Mouse (Mus musculus) hindbrain, embryonic 16.5 days (tissue): ENCODE data around the gene Slc4a1. TPM values are rescaled to one million over a fixed set of nuclear protein-coding genes. Genes with fewer than 3 reads are reported as not detected.

Experiments used
- ATAC-seq: fragments of 200-750 bp; cut with Nextera tagmentation; 2 replicates; pipeline ENCODE4 v1.8.0; 2017; ENCODE audit warnings: moderate TSS enrichment, moderate library complexity
- H3K27ac ChIP-seq: fragments of 300-500 bp; sonication (generic); 2 replicates; pipeline ENCODE4 v1.5.1; 2014; ENCODE audit warnings: low read depth, mild to moderate bottlenecking, control low read depth, low read length, moderate library complexity
- H3K27me3 ChIP-seq: fragments of 300-500 bp; sonication (generic); replicated peaks from 2 replicates; pipeline ENCODE4 v1.6.1; 2014; ENCODE audit warnings: low read length; ENCODE audit not compliant: control insufficient read depth, insufficient read depth
- H3K36me3 ChIP-seq: fragments of 300-500 bp; sonication (generic); 2 replicates; pipeline ENCODE4 v1.6.1; 2014; ENCODE audit warnings: mild to moderate bottlenecking, low read length, moderate library complexity, mixed read lengths; ENCODE audit not compliant: control insufficient read depth, insufficient read depth
- H3K4me1 ChIP-seq: fragments of 300-500 bp; sonication (generic); 2 replicates; pipeline ENCODE4 v1.6.1; 2014; ENCODE audit warnings: low read depth, low read length; ENCODE audit not compliant: control insufficient read depth, insufficient read depth
- H3K4me2 ChIP-seq: fragments of 300-500 bp; sonication (generic); 2 replicates; pipeline ENCODE4 v1.6.1; 2014; ENCODE audit warnings: mild to moderate bottlenecking, low read length, control low read depth, moderate library complexity
- H3K4me3 ChIP-seq: fragments of 300-500 bp; sonication (generic); 2 replicates; pipeline ENCODE4 v1.5.1; 2014; ENCODE audit warnings: mild to moderate bottlenecking, low read length, control low read depth, moderate library complexity
- H3K9ac ChIP-seq: fragments of 300-500 bp; sonication (generic); 2 replicates; pipeline ENCODE4 v1.6.1; 2014; ENCODE audit warnings: low read depth, mild to moderate bottlenecking, control low read depth, low read length, moderate library complexity
- H3K9me3 ChIP-seq: fragments of 300-500 bp; sonication (generic); 2 replicates; pipeline ENCODE4 v1.6.1; 2014; ENCODE audit warnings: mild to moderate bottlenecking, low read length, moderate library complexity; ENCODE audit not compliant: control insufficient read depth
- WGBS: fragments of 180-500 bp; shearing (Covaris S2); extraction: QIAGEN DNeasy Blood & Tissue Kit; methylation state at CpG from one replicate; pipeline ENCODE4 v1.1.7; 2014; 5-methylcytosine and 5-hydroxymethylcytosine counted together
- polyA plus RNA-seq: library from polyadenylated mRNA; unstranded; fragments of >200 nt; fragmentation: Nextera tagmentation; extraction: Ambion mirVana; gene quantifications from 2 replicates; pipeline ENCODE4 v1.2.1, GENCODE M21; 2015

Gene Slc4a1
- polyA plus RNA-seq, 1 experiment from 2014 or later = 1.4 TPM

DNA sequence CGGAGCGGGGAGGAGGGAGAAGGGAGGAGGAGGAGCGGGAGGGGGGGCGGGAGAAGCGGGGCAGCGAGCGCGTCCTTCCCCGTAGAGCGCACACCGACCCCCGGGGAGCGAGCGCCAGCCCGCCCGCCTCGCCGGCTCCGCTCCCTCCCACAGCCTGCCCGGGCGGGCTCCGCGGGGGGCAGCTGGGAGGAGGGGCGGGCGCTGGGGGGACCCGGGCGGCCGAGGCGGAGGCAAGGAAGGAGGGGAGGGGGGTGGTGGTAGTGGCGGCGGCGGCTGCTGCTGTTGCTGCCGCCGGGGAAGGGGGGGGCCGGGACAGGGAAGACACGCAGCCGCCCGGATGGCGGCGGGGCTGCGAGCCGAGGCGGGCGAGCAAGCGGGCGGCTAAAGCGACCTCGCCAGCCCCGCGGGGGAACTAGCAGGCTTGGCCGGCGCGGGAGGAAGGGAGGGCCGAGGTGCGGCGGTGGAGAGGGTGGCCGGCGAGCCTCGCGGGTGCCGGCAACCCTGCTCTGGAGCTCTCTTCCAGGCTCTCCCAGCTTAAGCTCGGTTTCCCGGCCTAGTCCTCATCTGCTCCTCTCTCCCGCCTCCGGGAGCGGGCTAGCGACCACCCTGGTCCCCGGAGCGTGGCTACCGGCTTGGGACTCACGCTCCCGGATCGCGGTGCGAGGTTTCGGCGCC lies 48.0 kb downstream of the Slc4a1 start:
- Histone ChIP-seq H3K9ac (peak overlapping the region; percentile 99), H3K27me3 (no peaks in the 10 kb centered on the region), H3K36me3 (peaks cover 11% of the 10 kb centered on the region), H3K4me2 (peak overlapping the region; percentile 91), H3K9me3 (no peaks in the 10 kb centered on the region), H3K4me1 (peaks cover 23% of the 10 kb centered on the region), H3K27ac (peak overlapping the region; percentile 98), H3K4me3 (peak overlapping the region; percentile 79)
- peak; percentile 35 for ATAC-seq
- WGBS = under 1% methylated on average over 40 of the region's 77 CpGs

DNA sequence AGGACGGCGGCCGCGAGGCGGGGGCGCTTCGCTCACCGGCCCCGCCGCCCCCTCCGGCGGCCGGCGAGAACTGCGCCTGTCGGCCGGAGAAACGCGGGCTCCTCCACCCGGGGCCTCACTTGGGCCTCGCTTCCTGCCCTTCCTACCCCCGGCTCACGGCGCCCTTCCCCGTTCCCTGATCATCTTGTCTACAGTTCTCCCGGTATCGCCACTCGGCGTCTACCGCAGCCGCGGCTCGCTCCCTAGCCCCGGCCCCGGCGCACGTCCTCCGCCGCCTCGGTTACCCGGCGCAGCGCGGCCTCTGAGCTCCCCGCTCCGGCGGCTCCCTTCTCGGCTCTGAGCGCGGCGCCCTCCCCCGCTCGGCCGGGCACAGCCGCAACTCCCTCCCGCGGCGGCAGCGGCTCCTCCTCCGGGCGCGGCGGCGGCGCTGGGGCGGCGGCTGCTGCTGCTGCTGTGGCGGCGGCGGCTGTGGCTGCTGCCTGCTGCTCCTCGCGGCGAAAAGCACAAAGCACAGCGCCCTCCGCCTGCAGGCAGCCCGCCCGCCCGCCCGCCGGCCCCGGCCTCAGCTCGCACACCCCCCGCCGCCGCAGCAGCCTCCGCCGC lies 48.6 kb downstream of the Slc4a1 start:
- peak overlapping the region; percentile 99 for H3K9ac ChIP-seq
- peak overlapping the region; percentile 91 for H3K4me2 ChIP-seq
- H3K9me3 ChIP-seq = no peaks in the 10 kb centered on the region
- H3K36me3 ChIP-seq = peaks cover 17% of the 10 kb centered on the region
- peak overlapping the region; percentile 79 for H3K4me3 ChIP-seq
- peaks cover 23% of the 10 kb centered on the region for H3K4me1 ChIP-seq
- peak overlapping the region; percentile 98 for H3K27ac ChIP-seq
- ATAC-seq = peak; percentile 3
- H3K27me3 ChIP-seq = no peaks in the 10 kb centered on the region
- WGBS = 1% methylated on average over 76 of the region's 87 CpGs

DNA sequence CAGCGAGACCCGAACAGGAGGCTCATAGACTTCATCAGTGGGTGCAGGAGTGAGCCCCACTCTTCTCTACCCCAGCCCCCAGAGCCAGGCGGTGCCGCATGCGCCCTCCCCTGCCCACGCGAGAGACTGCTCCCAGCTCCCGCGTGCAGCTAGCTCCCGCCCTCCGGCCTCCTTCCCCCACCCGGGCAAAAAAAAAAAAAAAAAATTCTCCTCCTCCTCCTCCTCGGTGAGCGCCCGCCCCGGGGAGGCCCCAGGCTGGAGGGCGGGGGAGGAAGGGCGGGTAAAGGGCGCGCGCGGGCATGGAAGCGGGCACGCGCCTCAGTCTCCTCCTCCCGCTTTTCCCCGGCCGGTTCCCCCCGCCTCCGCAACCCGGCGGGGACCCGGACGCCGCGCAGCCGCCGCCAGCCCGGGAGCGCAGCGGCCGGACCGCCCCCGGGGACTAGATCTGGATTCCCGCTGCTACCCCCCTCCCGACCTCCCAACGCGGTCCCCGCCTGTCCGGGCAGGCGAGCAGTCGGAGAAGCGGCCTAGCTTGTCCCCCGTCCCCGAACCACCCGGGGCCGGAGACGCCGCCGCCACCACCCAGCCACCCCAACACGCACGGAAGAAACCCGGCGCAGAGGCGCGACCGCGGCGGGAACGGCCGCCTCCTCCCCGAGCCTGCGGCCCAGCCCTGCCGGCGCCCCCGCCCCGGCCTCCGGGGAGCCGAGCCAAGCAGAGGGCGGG lies 49.3 kb downstream of the Slc4a1 start:
- Histone ChIP-seq H3K4me1 (peaks cover 23% of the 10 kb centered on the region), H3K9me3 (no peaks in the 10 kb centered on the region), H3K4me3 (peak overlapping the region; percentile 79), H3K27me3 (no peaks in the 10 kb centered on the region), H3K9ac (peak overlapping the region; percentile 99), H3K36me3 (peaks cover 24% of the 10 kb centered on the region), H3K27ac (peak overlapping the region; percentile 98), H3K4me2 (peak overlapping the region; percentile 91)
- peak; percentile 53 for ATAC-seq
- under 1% methylated on average over 54 of the region's 80 CpGs for WGBS

DNA sequence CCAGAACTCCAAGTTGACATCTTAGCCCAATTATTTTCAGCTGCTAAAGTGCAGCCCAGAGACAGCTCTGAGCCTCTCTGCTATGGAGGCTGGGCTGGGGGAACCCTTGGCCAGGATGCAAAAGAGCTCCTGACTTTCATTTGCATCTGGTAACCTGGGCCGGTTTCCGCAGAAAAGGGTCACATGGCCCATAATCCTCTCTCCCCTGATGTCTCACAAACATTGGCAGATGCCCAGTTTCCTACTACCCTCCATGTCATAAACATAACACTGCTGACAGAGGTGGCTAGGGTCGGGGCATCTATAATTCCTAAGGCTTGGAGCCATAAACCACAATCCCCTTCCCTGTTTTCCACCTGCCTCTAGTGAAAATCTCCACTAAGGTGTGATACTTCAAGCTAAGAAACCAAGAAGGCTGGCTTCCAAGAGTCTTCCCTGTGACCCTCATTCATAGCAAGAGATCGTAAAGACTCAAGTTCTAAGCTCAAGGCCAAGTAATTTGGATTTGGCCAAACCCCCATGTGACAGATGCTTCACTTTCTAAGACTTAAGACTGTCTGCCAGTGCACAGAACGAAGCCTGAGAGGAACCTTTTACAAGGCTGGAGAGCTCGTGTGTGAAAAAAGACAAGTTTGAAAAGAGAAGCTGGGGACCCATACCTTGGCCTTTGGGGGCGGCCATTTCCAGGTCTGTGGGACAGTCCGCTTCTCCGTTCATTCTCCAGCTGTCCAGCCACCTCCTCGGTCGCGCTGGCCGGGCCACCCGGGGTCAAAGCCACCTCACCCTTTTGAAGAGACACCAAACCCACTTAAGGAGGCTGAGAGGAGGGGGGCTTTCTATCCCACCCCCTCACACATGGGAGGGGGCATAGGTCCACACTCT lies 50.1 kb downstream of the Slc4a1 start:
- H3K36me3 ChIP-seq = peaks cover 24% of the 10 kb centered on the region
- H3K9ac ChIP-seq = peak overlapping the region; percentile 99
- ATAC-seq = no peak
- H3K4me2 ChIP-seq = peak overlapping the region; percentile 91
- H3K27ac ChIP-seq = peak overlapping the region; percentile 98
- H3K4me3 ChIP-seq = peak overlapping the region; percentile 79
- 14% methylated on average over 14 of the region's 14 CpGs for WGBS
- peaks cover 20% of the 10 kb centered on the region for H3K4me1 ChIP-seq
- no peaks in the 10 kb centered on the region for H3K27me3 ChIP-seq
- H3K9me3 ChIP-seq = no peaks in the 10 kb centered on the region

DNA sequence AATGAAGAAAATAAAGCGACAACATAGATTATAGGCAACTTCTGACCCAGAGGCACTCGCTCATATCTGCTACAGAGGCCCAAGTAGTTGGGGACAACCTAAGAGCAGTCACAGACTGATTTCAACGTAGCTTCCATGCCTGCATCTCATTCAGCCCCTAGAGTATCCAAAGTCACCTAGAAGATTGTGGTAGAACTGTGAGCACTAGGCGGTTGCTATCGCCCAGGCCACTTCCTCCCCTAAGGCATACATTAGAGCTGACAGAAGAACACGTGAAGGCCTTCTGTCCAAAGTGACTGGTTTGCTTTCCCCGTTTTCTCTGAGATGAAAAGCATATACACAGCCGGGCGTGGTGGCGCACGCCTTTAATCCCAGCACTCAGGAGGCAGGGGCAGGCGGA lies 51.7 kb downstream of the Slc4a1 start:
- H3K36me3 ChIP-seq = peaks cover 34% of the 10 kb centered on the region

DNA sequence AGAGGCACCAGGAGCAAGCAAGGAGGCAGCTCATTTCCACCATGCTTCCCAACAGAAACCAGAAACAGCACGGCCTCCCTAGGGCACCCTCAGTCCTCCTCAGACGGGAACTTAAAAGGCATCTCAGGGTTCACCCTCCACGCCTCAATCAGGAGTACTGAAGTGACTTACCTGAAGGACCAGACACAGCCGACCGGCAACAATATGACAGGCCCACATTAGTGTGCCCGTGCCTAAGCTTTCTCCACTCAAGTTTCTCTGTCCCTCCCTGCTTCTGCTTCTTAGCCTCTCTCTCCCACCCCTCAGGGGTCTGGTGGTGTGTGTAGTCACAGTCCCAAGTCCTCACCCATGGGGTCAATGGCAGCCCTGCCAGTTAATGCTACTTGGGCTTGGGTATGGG lies 53.4 kb downstream of the Slc4a1 start:
- peaks cover 40% of the 10 kb centered on the region for H3K36me3 ChIP-seq
- no peak overlapping the region for H3K9ac ChIP-seq
- H3K4me3 ChIP-seq = no peak overlapping the region

More for the DNA sequence above, 51.7 kb downstream of the Slc4a1 start:
- no peak overlapping the region for H3K27ac ChIP-seq
- 88% methylated on average over 12 of the region's 12 CpGs for WGBS
- ATAC-seq = no peak
- peaks cover 17% of the 10 kb centered on the region for H3K4me1 ChIP-seq
- H3K4me2 ChIP-seq = no peak overlapping the region
- H3K4me3 ChIP-seq = no peak overlapping the region
- no peaks in the 10 kb centered on the region for H3K27me3 ChIP-seq
- no peak overlapping the region for H3K9ac ChIP-seq
- no peaks in the 10 kb centered on the region for H3K9me3 ChIP-seq

DNA sequence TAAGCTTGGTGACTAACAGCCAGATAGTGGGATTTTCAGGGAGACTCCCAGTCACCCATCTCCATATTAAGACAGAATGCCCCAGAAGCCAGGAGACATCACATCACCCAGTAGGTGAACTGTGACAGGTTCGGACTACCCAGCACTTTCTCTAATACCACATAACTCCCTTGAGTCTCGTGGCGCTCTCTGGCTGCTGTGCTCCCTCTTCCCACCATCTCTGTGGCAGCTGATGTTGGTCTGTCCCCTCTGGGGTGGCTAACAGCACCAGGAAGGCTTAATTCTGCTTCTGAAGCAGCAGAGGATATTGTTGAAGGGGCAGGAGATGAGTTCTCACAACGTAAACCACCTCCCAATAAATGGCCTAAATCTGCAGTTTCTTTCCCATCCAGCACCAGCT lies 54.0 kb downstream of the Slc4a1 start:
- no peak overlapping the region for H3K9ac ChIP-seq
- no peak overlapping the region for H3K4me3 ChIP-seq
- H3K27ac ChIP-seq = no peak overlapping the region
- H3K9me3 ChIP-seq = no peaks in the 10 kb centered on the region
- no peak overlapping the region for H3K4me2 ChIP-seq
- no peaks in the 10 kb centered on the region for H3K27me3 ChIP-seq
- 85% methylated on average over 4 of the region's 4 CpGs for WGBS
- peaks cover 45% of the 10 kb centered on the region for H3K36me3 ChIP-seq
- ATAC-seq = no peak
- peaks cover 23% of the 10 kb centered on the region for H3K4me1 ChIP-seq

More for the DNA sequence above, 53.4 kb downstream of the Slc4a1 start:
- no peak for ATAC-seq
- Histone ChIP-seq H3K27ac (no peak overlapping the region), H3K4me1 (peaks cover 23% of the 10 kb centered on the region), H3K27me3 (no peaks in the 10 kb centered on the region), H3K4me2 (no peak overlapping the region), H3K9me3 (no peaks in the 10 kb centered on the region)
- 85% methylated on average over 6 of the region's 6 CpGs for WGBS

DNA sequence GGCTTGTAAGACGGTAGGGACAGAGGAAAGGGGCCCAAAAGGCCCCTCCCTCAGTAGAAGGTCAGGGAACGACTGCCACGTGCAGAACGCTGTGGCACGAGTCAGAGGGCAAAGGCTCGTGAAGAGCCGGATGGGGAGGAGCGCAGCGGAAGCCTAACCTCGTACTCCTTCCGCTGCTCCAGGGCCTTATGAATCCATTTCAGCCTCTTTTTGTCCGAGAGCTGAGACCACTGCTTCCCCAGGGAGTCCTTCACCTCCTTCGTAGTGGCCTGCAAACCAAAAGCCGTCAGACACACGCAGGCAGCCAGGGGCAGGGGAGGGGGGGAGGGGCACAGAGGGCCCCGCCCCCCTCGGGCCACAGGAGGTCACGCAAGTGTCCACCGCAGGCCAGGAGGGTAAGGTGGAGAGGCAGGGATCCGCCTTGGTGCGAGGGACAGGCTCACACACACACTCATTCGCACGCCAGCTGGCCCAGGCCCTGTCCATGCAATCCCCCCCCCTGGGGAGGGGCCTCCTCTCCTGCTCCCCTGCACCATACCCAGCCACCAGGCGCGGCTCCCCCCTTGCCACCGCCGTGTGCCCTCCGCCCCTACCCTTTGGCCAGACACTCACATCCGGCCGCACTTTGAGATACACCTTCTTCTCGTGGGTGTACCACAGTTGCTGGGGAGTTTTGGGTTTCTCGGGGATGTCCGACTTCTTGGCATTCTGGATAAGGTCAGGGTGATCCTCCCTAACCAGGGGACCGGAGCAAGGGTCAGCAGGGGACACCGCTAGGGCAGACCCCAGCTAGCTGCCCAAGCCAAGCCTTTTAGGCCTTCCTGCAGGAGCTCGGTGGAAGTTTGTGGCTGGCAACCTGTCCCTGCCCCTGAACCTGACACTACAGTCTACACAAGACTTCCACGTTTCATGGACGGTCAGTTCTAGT lies 55.0 kb downstream of the Slc4a1 start:
- Histone ChIP-seq H3K4me1 (peaks cover 18% of the 10 kb centered on the region), H3K9ac (no peak overlapping the region), H3K27me3 (no peaks in the 10 kb centered on the region), H3K4me3 (no peak overlapping the region), H3K36me3 (peaks cover 54% of the 10 kb centered on the region), H3K9me3 (no peaks in the 10 kb centered on the region), H3K27ac (no peak overlapping the region), H3K4me2 (no peak overlapping the region)
- 41% methylated on average over 36 of the region's 38 CpGs for WGBS
- ATAC-seq = no peak
